ENCODE assay signal across 8 mouse cellular contexts in genomic region chr5:137351394-137351793, GRCm38 (mm10). TPM values are rescaled to one million over a fixed set of nuclear protein-coding genes. Genes with fewer than 3 reads are reported as not detected.
DNase-seq lines count a peak whose midpoint lies in the region; ATAC-seq lines count a peak whose summit lies in the region.
"Had no signal": no experiment of that assay in that cellular context is flagged by ENCODE, and none has a peak within 500 bp of the region (broad histone marks: within the 10 kb centered on the region; RNA-seq: fewer than 3 reads in every experiment).

No protein-coding gene starts in this region.

- H3K4me1 ChIP-seq in lung, embryonic 16.5 days (replicated peaks; ENCODE audit: control insufficient read depth, insufficient read depth, low read length) = peaks cover 45% of the 10 kb centered on the region
- H3K4me1 ChIP-seq in heart, embryonic 14.5 days (ENCODE audit: control insufficient read depth in 2 of 2, insufficient read depth in 2 of 2, low read length in 2 of 2) = peaks cover 25 to 39% of the 10 kb centered on the region in 2 experiments
- H3K4me1 ChIP-seq in liver, embryonic 15.5 days (replicated peaks) = peaks cover 10% of the 10 kb centered on the region; the same call in 1 of the 2 replicates

- peaks cover 22% of the 10 kb centered on the region for H3K36me3 ChIP-seq in lung, embryonic 16.5 days (ENCODE audit: control insufficient read depth, insufficient read depth, low read length)
- H3K36me3 ChIP-seq in heart, embryonic 14.5 days (ENCODE audit: control insufficient read depth, insufficient read depth, low read length) = peaks cover 30% of the 10 kb centered on the region
- peaks cover 17% of the 10 kb centered on the region for H3K36me3 ChIP-seq in liver, embryonic 15.5 days (replicated peaks)

- H3K9ac ChIP-seq in lung, embryonic 16.5 days (ENCODE audit: low read length) = peak overlapping the region; percentile 99
- H3K9ac ChIP-seq in heart, embryonic 14.5 days (ENCODE audit: low read length) = peak overlapping the region; percentile 97
- no peak overlapping the region for H3K9ac ChIP-seq in liver, embryonic 15.5 days

- no peaks in the 10 kb centered on the region for H3K27me3 ChIP-seq in lung, embryonic 16.5 days (ENCODE audit: control insufficient read depth, insufficient read depth, low read depth, low read length)
- no peaks in the 10 kb centered on the region for H3K27me3 ChIP-seq in heart, embryonic 14.5 days (ENCODE audit: control insufficient read depth, insufficient read depth, low read length)
- peaks cover 63% of the 10 kb centered on the region for H3K27me3 ChIP-seq in liver, embryonic 15.5 days

- no peak for DNase-seq in lung, postnatal 36 days
- DNase-seq in cerebellum, adult 11 months = no peak
- no peak for DNase-seq in gastrocnemius, adult 18-20 months (ENCODE audit: low spot score)
- no peak for DNase-seq in thymus, postnatal 10 days (ENCODE audit: low spot score in 2 of 2)
- DNase-seq: adrenal gland, postnatal 25 days had no signal

- peak overlapping the region; percentile 62 for H3K4me2 ChIP-seq in lung, embryonic 16.5 days (ENCODE audit: low read depth, low read length)
- H3K4me2 ChIP-seq in heart, embryonic 14.5 days (ENCODE audit: low read length) = peak overlapping the region; percentile 78
- peak overlapping the region; percentile 53 for H3K4me2 ChIP-seq in liver, embryonic 15.5 days

- H3K27ac ChIP-seq in lung, embryonic 16.5 days (ENCODE audit: low read length) = peak overlapping the region; percentile 99
- peak overlapping the region; percentile 29 to 98 for H3K27ac ChIP-seq in heart, embryonic 14.5 days (replicated peaks in 1 of 2; ENCODE audit: control insufficient read depth in 1 of 2, insufficient read depth in 1 of 2, low read depth in 2 of 2, low read length in 2 of 2)
- no peak overlapping the region for H3K27ac ChIP-seq in liver, embryonic 15.5 days (replicated peaks)

- peak overlapping the region; percentile 90 for H3K4me3 ChIP-seq in lung, embryonic 16.5 days (ENCODE audit: low read length)
- peak overlapping the region; percentile 59 to 91 for H3K4me3 ChIP-seq in heart, embryonic 14.5 days (ENCODE audit: control insufficient read depth in 1 of 2, insufficient read depth in 1 of 2, low read depth in 1 of 2, low read length in 2 of 2)
- H3K4me3 ChIP-seq in liver, embryonic 15.5 days (replicated peaks) = peak overlapping the region; percentile 58

- no peaks in the 10 kb centered on the region for H3K9me3 ChIP-seq in lung, embryonic 16.5 days (ENCODE audit: control insufficient read depth, low read length)
- H3K9me3 ChIP-seq in heart, embryonic 14.5 days (ENCODE audit: control insufficient read depth, low read length) = no peaks in the 10 kb centered on the region
- no peaks in the 10 kb centered on the region for H3K9me3 ChIP-seq in liver, embryonic 15.5 days (replicated peaks)

- WGBS in lung, embryonic 16.5 days = 7% methylated on average over 4 of the region's 4 CpGs
- 32% methylated on average over 4 of the region's 4 CpGs for WGBS in heart, embryonic 14.5 days
- 47% methylated on average over 4 of the region's 4 CpGs for WGBS in liver, embryonic 15.5 days (ENCODE audit: insufficient replicate concordance)

- no peak for ATAC-seq in lung, embryonic 16.5 days (ENCODE audit: low read depth)
- no peak for ATAC-seq in heart, embryonic 14.5 days (ENCODE audit: insufficient number of reproducible peaks, insufficient read depth, low FRiP score, low read depth)
- no peak for ATAC-seq in liver, embryonic 15.5 days (ENCODE audit: insufficient read depth)

RNA-seq across cellular contexts. Expression of gene Ephb4, which starts 1.5 kb away (rescaled TPM):
- polyA plus RNA-seq in lung, embryonic 16.5 days (2015; fragmentation: Nextera tagmentation; extraction: Ambion mirVana) = 50.7 and 56.9 TPM in 2 replicates
- polyA plus RNA-seq in heart, embryonic 14.5 days (2014; fragmentation: Nextera tagmentation; extraction: Ambion mirVana) = 38.2 and 40.5 TPM in 2 replicates
- polyA plus RNA-seq in liver, embryonic 15.5 days (2015; fragmentation: Nextera tagmentation; extraction: Ambion mirVana) = 7.6 and 8.6 TPM in 2 replicates
- 10 to 100 TPM in 1 of 2 experiments, 1 to 10 TPM in 1; 8.2 to 14.4 TPM for total RNA-seq in gastrocnemius, adult 18-20 months (2021)

RNA-seq across cellular contexts. Expression of gene Slc12a9, which starts 18.0 kb away (rescaled TPM):
- polyA plus RNA-seq in lung, embryonic 16.5 days (2015; fragmentation: Nextera tagmentation; extraction: Ambion mirVana) = 11.6 and 12.5 TPM in 2 replicates
- polyA plus RNA-seq in heart, embryonic 14.5 days (2014; fragmentation: Nextera tagmentation; extraction: Ambion mirVana) = 5.3 and 5.7 TPM in 2 replicates
- 3.2 and 3.8 TPM in 2 replicates for polyA plus RNA-seq in liver, embryonic 15.5 days (2015; fragmentation: Nextera tagmentation; extraction: Ambion mirVana)
- 1 to 10 TPM; 2.0 to 2.2 TPM for total RNA-seq in gastrocnemius, adult 18-20 months (2021)

RNA-seq across cellular contexts. Expression of gene Trip6, which starts 37.2 kb away (rescaled TPM):
- polyA plus RNA-seq in lung, embryonic 16.5 days (2015; fragmentation: Nextera tagmentation; extraction: Ambion mirVana) = 90.5 and 94.0 TPM in 2 replicates
- 32.3 and 38.9 TPM in 2 replicates for polyA plus RNA-seq in heart, embryonic 14.5 days (2014; fragmentation: Nextera tagmentation; extraction: Ambion mirVana)
- polyA plus RNA-seq in liver, embryonic 15.5 days (2015; fragmentation: Nextera tagmentation; extraction: Ambion mirVana) = 8.2 and 11.2 TPM in 2 replicates
- 1 to 10 TPM; 2.2 to 4.4 TPM for total RNA-seq in gastrocnemius, adult 18-20 months (2021)

RNA-seq across cellular contexts. Expression of gene Srrt, which starts 43.9 kb away (rescaled TPM):
- polyA plus RNA-seq in lung, embryonic 16.5 days (2015; fragmentation: Nextera tagmentation; extraction: Ambion mirVana) = 141 and 144 TPM in 2 replicates
- polyA plus RNA-seq in heart, embryonic 14.5 days (2014; fragmentation: Nextera tagmentation; extraction: Ambion mirVana) = 58.6 and 69.9 TPM in 2 replicates
- polyA plus RNA-seq in liver, embryonic 15.5 days (2015; fragmentation: Nextera tagmentation; extraction: Ambion mirVana) = 68.0 and 76.9 TPM in 2 replicates
- 10 to 100 TPM; 29.6 to 40.8 TPM for total RNA-seq in gastrocnemius, adult 18-20 months (2021)

RNA-seq across cellular contexts. Expression of gene Ufsp1, which starts 57.0 kb away (rescaled TPM):
- 5.1 and 5.6 TPM in 2 replicates for polyA plus RNA-seq in lung, embryonic 16.5 days (2015; fragmentation: Nextera tagmentation; extraction: Ambion mirVana)
- polyA plus RNA-seq in heart, embryonic 14.5 days (2014; fragmentation: Nextera tagmentation; extraction: Ambion mirVana) = 7.1 and 7.4 TPM in 2 replicates
- 7.4 and 9.6 TPM in 2 replicates for polyA plus RNA-seq in liver, embryonic 15.5 days (2015; fragmentation: Nextera tagmentation; extraction: Ambion mirVana)
- total RNA-seq in gastrocnemius, adult 18-20 months (2021) = 10 to 100 TPM; 19.1 to 20.8 TPM
